Mouse (Mus musculus) lung, embryonic 14.5 days (tissue): ENCODE measurements around the gene Gpc6. TPM values are rescaled to one million over a fixed set of nuclear protein-coding genes. Genes with fewer than 3 reads are reported as not detected.

Source experiments
- ATAC-seq: fragments of 200-750 bp; cut with Nextera tagmentation; 2 replicates; pipeline ENCODE4 v1.8.0; 2017; ENCODE audit warnings: mild to moderate bottlenecking, moderate TSS enrichment, moderate library complexity; ENCODE audit not compliant: insufficient read depth
- DNase-seq: peaks from one replicate; pipeline ENCODE4 v3.0.0-alpha.2; 2015
- H3K27ac ChIP-seq: fragments of 300-500 bp; sonication (generic); 2 replicates; pipeline ENCODE4 v1.5.1; 2014; ENCODE audit warnings: low read depth, mild to moderate bottlenecking, moderate library complexity
- H3K27me3 ChIP-seq: fragments of 300-500 bp; sonication (generic); 2 replicates; pipeline ENCODE4 v1.6.1; 2014; ENCODE audit warnings: low read length, control low read depth; ENCODE audit not compliant: insufficient read depth
- H3K36me3 ChIP-seq: fragments of 300-500 bp; sonication (generic); 2 replicates; pipeline ENCODE4 v1.6.1; 2014; ENCODE audit warnings: control low read depth; ENCODE audit not compliant: insufficient read depth
- H3K4me1 ChIP-seq: fragments of 300-500 bp; sonication (generic); 2 replicates; pipeline ENCODE4 v1.6.1; 2014; ENCODE audit warnings: antibody characterized with exemption, control low read depth; ENCODE audit not compliant: insufficient read depth
- H3K4me2 ChIP-seq: fragments of 300-500 bp; sonication (generic); 2 replicates; pipeline ENCODE4 v1.6.1; 2014; ENCODE audit warnings: mild to moderate bottlenecking
- H3K4me3 ChIP-seq: fragments of 300-500 bp; sonication (generic); 2 replicates; pipeline ENCODE4 v1.5.1; 2014; ENCODE audit warnings: low read depth, low read length
- H3K9ac ChIP-seq: fragments of 300-500 bp; sonication (generic); 2 replicates; pipeline ENCODE4 v1.6.1; 2014
- H3K9me3 ChIP-seq: fragments of 300-500 bp; sonication (generic); 2 replicates; pipeline ENCODE4 v1.6.1; 2016; ENCODE audit warnings: low read depth, low read length, control low read depth
- CTCF ChIP-seq: IDR thresholded peaks from 2 replicates; pipeline ENCODE4 v1.5.1; 2016; ENCODE audit warnings: antibody characterized with exemption, low read depth
- WGBS: fragments of 180-500 bp; shearing (Covaris S2); extraction: QIAGEN DNeasy Blood & Tissue Kit; methylation state at CpG from one replicate; pipeline ENCODE4 v1.1.7; 2014; 5-methylcytosine and 5-hydroxymethylcytosine counted together
- polyA plus RNA-seq: library from polyadenylated mRNA; unstranded; fragments of >200 nt; fragmentation: Nextera tagmentation; extraction: Ambion mirVana; gene quantifications from 2 replicates; pipeline ENCODE4 v1.2.1, GENCODE M21; 2014

Gpc6 gene
- polyA plus RNA-seq, 1 experiment from 2014 or later = 38.9 TPM

DNA sequence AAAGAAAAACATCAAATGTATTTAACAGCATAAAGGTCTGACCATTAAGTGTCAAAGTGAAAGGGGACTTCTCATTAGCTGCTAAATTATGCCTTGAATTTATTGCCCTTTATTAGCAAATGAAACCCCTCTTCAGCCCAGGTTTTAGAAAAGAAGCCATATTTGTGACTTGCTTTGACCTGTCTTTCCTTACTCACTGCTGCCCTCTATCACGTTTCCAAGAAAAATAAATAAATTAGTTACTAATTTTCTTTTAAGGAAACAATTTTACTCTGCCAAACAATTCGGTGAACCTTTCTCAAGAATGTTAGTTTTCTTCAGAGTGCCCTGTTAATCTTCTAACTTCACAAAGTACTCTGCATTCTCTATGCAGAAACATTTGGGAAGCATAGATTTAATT, 964.5 kb downstream of the Gpc6 start:
- no peak for ATAC-seq
- Histone ChIP-seq H3K4me2 (no peak overlapping the region), H3K9me3 (no peaks in the 10 kb centered on the region), H3K36me3 (no peaks in the 10 kb centered on the region), H3K27ac (no peak overlapping the region), H3K9ac (no peak overlapping the region), H3K4me3 (no peak overlapping the region), H3K27me3 (no peaks in the 10 kb centered on the region), H3K4me1 (no peaks in the 10 kb centered on the region)
- WGBS = 49% methylated on average over 2 of the region's 2 CpGs
- DNase-seq = no peak
- TF ChIP-seq CTCF = peak; percentile 20; the same call in 1 of the 2 replicates

DNA sequence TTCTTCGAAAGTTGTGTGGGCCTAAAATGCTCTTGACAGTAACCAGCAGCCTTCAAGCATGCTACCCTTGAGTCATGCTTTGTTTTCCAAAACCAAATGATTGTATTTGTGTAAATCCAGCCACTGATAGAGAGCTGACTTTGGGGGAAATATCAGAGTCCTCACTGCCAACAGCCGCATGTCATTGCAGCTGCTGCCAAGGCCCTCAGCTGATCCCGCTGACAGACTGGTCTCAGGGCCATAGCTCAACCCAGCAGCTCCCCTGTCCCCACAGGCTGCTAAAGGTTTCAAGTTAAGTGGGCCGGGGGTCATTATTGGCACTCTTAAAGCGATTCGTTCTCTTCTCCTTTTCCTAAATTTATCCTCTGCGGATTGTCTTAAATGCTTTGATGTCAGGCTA, 966.3 kb downstream of the Gpc6 start:
- Histone ChIP-seq H3K4me3 (no peak overlapping the region), H3K9ac (no peak overlapping the region), H3K4me1 (no peaks in the 10 kb centered on the region), H3K4me2 (no peak overlapping the region), H3K9me3 (no peaks in the 10 kb centered on the region), H3K27ac (no peak overlapping the region), H3K27me3 (no peaks in the 10 kb centered on the region), H3K36me3 (no peaks in the 10 kb centered on the region)
- ATAC-seq (no peak), DNase-seq (peak; percentile 41)
- no peak for TF ChIP-seq CTCF
- WGBS = 65% methylated on average over 7 of the region's 7 CpGs

DNA sequence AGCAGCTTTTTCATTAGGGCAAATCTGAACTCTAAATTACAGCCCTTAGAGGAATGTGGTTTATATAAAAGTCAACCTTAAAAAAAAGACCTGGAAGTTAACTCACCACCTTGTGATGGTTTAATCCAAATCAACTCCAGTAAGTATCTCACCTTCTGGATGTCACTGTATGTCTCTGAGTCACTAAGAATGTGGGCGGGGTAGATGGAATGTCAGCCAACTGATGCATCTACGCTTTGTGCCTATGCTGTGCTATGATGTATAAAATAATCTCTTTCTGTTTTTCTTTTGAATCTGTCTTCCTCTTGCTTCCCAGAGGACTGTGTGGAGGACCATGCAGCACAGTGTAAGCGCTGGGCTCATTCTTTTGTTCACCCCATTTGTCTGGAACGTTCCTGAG, 966.9 kb downstream of the Gpc6 start:
- no peak for ATAC-seq
- Histone ChIP-seq H3K4me2 (no peak overlapping the region), H3K4me3 (no peak overlapping the region), H3K27ac (no peak overlapping the region), H3K36me3 (no peaks in the 10 kb centered on the region), H3K9me3 (no peaks in the 10 kb centered on the region), H3K4me1 (no peaks in the 10 kb centered on the region), H3K9ac (no peak overlapping the region), H3K27me3 (no peaks in the 10 kb centered on the region)
- TF ChIP-seq CTCF = no peak
- DNase-seq = no peak
- 80% methylated on average over 4 of the region's 4 CpGs for WGBS

DNA sequence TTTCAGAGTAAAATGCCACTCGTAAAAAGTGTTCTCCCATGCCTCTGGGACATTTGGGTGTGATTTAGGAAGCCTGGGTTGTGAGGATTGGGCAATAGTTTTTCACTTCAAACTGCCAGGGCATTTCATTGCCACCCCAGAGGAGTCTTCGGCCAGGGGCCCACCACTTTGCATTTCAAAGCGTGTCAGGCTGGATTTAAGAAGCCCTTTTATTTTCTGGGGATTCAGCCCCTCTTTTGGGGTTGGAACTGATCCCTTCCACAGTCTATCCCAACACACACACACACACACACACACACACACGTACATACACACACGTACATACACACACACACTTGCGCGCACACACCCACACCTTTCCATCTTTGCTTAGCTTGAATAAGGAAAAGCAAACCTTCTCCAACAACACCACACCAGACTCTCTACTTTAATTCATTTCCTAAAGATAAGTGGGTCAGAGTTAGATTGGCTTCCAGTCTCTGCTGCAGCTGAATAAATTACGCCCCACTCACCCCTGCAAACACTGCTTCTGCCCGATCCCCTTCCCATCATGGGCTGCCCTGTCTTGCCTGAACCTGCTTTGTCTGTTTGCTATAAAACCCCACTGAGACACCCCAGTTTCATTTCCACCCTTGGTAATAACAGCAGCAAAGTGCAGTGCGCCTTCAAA, 969.9 kb downstream of the Gpc6 start:
- no peaks in the 10 kb centered on the region for H3K27me3 ChIP-seq
- no peaks in the 10 kb centered on the region for H3K4me1 ChIP-seq
- H3K36me3 ChIP-seq = no peaks in the 10 kb centered on the region
- no peak for DNase-seq
- no peaks in the 10 kb centered on the region for H3K9me3 ChIP-seq
- no peak overlapping the region for H3K9ac ChIP-seq
- H3K4me2 ChIP-seq = no peak overlapping the region
- H3K27ac ChIP-seq = no peak overlapping the region
- TF ChIP-seq CTCF = no peak
- ATAC-seq = no peak
- no peak overlapping the region for H3K4me3 ChIP-seq
- 81% methylated on average over 10 of the region's 10 CpGs for WGBS

DNA sequence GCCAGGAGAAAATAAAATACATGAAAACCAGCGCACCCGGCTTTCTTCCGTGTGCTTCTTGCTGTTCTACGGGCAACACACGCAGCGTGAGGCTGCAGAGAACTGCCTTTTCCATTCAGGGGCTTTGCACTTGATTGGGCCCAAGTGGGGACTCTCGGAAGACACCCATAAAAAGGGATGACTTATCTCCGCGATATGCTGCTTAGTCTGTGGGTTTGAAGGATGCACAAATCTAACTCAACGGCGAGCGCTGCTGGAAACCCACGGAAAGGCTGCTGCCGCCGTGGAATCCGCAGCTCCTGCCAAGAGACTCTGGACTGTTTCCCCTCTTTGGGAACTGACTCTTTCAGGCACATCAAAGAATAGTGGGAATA, 970.4 kb downstream of the Gpc6 start:
- no peaks in the 10 kb centered on the region for H3K4me1 ChIP-seq
- H3K27me3 ChIP-seq = no peaks in the 10 kb centered on the region
- H3K9me3 ChIP-seq = no peaks in the 10 kb centered on the region
- WGBS = 79% methylated on average over 16 of the region's 16 CpGs
- H3K4me3 ChIP-seq = no peak overlapping the region
- DNase-seq (no peak), ATAC-seq (no peak)
- no peak overlapping the region for H3K9ac ChIP-seq
- no peak for TF ChIP-seq CTCF
- no peak overlapping the region for H3K27ac ChIP-seq
- H3K36me3 ChIP-seq = no peaks in the 10 kb centered on the region
- H3K4me2 ChIP-seq = no peak overlapping the region

DNA sequence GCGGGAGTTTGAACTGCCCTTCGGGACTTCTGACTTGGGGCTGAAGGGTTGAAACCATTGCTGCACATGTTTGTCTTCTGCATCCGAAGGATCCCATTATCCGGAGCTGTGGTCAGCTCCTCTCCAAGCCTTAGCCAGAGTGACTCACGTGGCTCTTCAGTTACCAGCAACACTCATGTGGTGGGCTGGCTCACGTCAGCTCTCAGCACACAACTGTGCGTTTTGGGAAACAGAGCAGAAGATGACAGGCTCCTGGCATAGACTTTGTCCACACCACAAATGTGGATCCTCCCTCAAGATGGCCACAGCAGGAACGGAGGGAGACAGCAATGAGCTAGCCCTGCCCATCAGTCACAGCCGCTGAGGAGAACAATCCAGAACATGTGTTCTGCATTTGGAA, 979.2 kb downstream of the Gpc6 start:
- Histone ChIP-seq H3K4me3 (no peak overlapping the region), H3K27ac (no peak overlapping the region), H3K4me1 (peaks cover 15% of the 10 kb centered on the region; the same call in 1 of the 2 replicates), H3K4me2 (no peak overlapping the region), H3K36me3 (no peaks in the 10 kb centered on the region), H3K9me3 (no peaks in the 10 kb centered on the region), H3K9ac (no peak overlapping the region), H3K27me3 (no peaks in the 10 kb centered on the region)
- ATAC-seq (peak; percentile 55; the same call in 1 of the 2 replicates), DNase-seq (peak; percentile 48)
- WGBS = 60% methylated on average over 9 of the region's 9 CpGs
- no peak for TF ChIP-seq CTCF

DNA sequence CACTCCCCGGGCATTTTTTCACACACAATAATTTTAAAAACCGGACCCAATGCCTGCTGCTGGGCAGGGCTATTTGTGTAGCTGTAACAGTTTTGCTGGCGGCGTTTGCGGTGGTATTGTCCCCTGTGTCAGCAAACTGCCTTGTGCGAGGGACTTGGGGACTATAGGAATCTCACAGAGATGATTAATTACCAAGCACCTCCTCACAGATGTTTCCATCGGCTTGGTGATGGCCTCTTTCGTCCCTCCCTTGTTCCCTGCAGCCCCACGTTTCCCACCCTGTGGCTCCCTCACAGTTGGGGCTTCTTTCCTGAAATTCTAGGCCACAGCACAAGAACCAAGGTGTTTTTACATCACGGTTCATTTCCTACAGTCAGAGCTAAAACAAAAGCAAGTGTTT, 980.6 kb downstream of the Gpc6 start:
- Histone ChIP-seq H3K27ac (no peak overlapping the region), H3K9ac (no peak overlapping the region; the same call in 1 of the 2 replicates), H3K9me3 (no peaks in the 10 kb centered on the region), H3K36me3 (no peaks in the 10 kb centered on the region), H3K4me3 (no peak overlapping the region), H3K27me3 (no peaks in the 10 kb centered on the region), H3K4me1 (peaks cover 15% of the 10 kb centered on the region; the same call in 1 of the 2 replicates), H3K4me2 (0 out of 2 replicates have a peak overlapping the region, but pooled peaks have one; percentile 7)
- no peak for DNase-seq
- 21% methylated on average over 10 of the region's 10 CpGs for WGBS
- no peak for ATAC-seq
- no peak for TF ChIP-seq CTCF
